Mouse (Mus musculus) gastrocnemius, postnatal 36 days (tissue): ENCODE measurements at regions not wholly inside any gene's neighbourhood (a gene's known extent, or its start where the extent isn't known, plus 50 kb on each side); places are given as distances from the start of the nearest gene placed in this dataset.
A peak's percentile ranks its signal among the peaks of the same experiment; 100 is the strongest.
"Not testable (repeated sequence)": the region's sequence is repeated elsewhere in the genome, so short reads cannot be mapped to it uniquely, and the experiment has no call there.

Experiments used
- DNase-seq, 2 experiments: peaks; one replicate each; pipeline ENCODE4 v3.0.0; 2022
- intact Hi-C: fragments of 180-260 bp; cut with DNase I; formaldehyde crosslinking; loops from one replicate; pipeline ENCODE4 v1.15.1; 2025

GRCm38 (mm10) chr10:119100511-119100910 is 139.3 kb downstream of the Cand1 start:
- DNase-seq, result no peak
- intact Hi-C loops, result no loop called here

DNA sequence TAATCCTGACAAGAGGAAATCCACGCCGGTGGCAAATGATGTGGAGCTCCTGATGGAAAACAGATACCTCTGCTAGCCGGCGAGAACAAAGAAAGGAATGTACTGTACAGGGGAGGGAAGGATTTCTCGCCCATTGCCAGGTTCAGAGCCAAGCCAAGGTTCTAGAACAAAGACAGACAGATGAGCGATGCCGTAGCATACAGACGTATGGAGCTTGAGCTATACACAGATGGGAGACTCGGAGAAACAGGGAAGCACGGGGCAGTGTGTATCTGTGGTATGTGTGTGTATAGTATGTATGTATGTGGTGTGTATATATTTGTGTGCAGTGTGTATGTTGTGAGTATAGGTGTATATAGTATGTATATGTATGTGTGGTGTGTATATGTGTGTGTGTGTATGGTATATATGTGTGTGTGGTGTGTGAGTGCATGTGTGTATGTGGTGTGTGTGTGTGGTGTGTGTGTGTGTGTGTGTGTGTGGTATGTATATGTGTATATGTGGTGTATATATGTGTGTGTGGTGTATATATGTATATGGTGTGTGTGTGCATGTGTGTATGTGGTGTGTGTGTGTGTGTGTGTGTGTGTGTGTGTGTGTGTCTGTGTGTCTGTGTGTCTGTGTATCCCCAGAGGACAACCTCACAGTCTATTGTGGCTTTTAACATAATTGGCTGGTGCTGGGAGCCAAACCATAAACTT is 140.6 kb downstream of the Cand1 start:
- intact Hi-C loops, result no loop called here

DNA sequence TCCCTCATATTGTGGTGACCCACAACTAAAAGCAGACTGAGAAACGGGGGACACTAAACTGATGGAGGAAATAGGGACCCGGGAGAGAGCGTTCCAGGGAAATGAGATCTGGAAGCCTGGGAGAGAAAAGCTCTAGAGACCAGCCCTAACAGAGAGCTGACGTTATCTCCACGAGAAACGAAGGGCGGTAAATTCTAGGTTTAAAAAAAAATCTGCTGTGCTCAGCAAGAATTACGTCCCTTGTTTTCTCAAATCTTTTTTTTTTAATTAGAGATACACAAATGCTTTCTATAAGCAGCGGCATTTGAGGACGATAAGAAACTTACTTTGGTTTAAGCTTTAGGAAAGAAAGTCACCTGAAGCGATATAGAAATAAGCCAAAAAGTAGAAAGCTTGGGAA is 145.7 kb downstream of the Cand1 start:
- intact Hi-C loops, result no loop called here
- no peak for DNase-seq

More for the DNA sequence above, 140.6 kb downstream of the Cand1 start:
- DNase-seq, result no peak

- intact Hi-C loops, result no loop called here
- no peak for DNase-seq
These were observed 152.0 kb downstream of the Cand1 start for GRCm38 (mm10) chr10:119087886-119088285.

GRCm38 (mm10) chr10:119087071-119087665 is 152.7 kb downstream of the Cand1 start:
- intact Hi-C loops, result no loop called here

GRCm38 (mm10) chr10:119086450-119086849 is 153.4 kb downstream of the Cand1 start:
- DNase-seq, result no peak

More at GRCm38 (mm10) chr10:119087071-119087665, 152.7 kb downstream of the Cand1 start:
- no peak for DNase-seq

GRCm38 (mm10) chr10:119083431-119083830 is 156.4 kb downstream of the Cand1 start:
- no peak for DNase-seq
- intact Hi-C loops, result no loop called here

More at GRCm38 (mm10) chr10:119086450-119086849, 153.4 kb downstream of the Cand1 start:
- intact Hi-C loops, result no loop called here

GRCm38 (mm10) chr10:119082861-119083260 is 157.0 kb downstream of the Cand1 start:
- intact Hi-C loops, result no loop called here
- DNase-seq, result no peak

DNA sequence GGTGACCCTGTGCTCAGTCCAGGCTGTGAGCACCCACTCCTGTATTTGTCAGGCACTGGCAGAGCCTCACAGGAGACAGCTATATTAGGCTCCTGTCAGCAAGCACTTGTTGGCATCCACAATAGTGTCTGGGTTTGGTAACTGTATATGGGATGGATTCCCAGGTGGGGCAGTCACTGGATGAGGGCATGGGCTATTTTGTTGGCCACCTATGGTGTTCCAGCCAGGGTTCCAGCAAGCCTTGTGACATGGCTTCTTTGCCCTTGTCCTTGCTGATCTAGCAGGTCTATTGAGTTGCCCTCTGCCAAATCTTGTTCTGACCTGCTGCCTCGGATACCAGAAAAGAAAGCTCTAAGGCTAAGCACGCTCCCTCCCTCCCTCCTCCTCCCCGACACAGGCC is 158.1 kb downstream of the Cand1 start:
- DNase-seq, intact Hi-C loops: not testable (repeated sequence)

GRCm38 (mm10) chr10:119076100-119076566 is 163.7 kb downstream of the Cand1 start:
- intact Hi-C loops, result loop anchor here (10.0 kb wide), 2 partner anchors 631 to 931 kb away; partner anchors contain the start of genes Ifng and Mdm1
- no peak for DNase-seq

GRCm38 (mm10) chr10:119074887-119075286 is 165.0 kb downstream of the Cand1 start:
- intact Hi-C loops, result loop anchor here (5.0 to 10.0 kb wide), 3 partner anchors 123 to 930 kb away; partner anchors contain the start of genes Ifng and Mdm1
- DNase-seq, result no peak

DNA sequence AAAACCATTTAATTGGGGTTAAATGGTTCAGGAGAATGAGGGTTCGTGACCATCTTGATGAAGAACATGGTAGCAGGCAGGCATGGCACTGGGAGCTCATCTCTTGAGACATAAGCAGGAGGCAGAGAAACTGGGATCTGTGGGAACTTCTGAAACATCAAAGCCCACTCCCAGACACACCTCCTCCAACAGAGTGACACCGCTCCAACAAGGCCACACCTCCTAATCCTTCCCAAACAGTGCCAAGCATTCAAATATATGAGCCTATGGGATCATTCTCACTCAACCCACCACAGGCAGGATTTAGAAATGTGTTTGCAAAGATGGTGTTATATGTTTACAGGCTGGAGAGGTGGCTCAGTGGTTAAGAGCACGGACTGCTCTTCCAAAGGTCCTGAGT is 165.9 kb downstream of the Cand1 start:
- intact Hi-C loops, result loop anchor here (5.0 to 10.0 kb wide), 3 partner anchors 122 to 929 kb away; partner anchors contain the start of genes Ifng and Mdm1
- DNase-seq, result no peak

- DNase-seq, result no peak
- intact Hi-C loops, result no loop called here
These were observed 170.4 kb downstream of the Cand1 start for GRCm38 (mm10) chr10:119069410-119069809.

GRCm38 (mm10) chr10:119067838-119068237 is 172.0 kb downstream of the Cand1 start:
- intact Hi-C loops, result no loop called here

GRCm38 (mm10) chr10:119067366-119067765 is 172.5 kb downstream of the Cand1 start:
- DNase-seq, result no peak
- intact Hi-C loops, result no loop called here

More at GRCm38 (mm10) chr10:119067838-119068237, 172.0 kb downstream of the Cand1 start:
- DNase-seq, result no peak

DNA sequence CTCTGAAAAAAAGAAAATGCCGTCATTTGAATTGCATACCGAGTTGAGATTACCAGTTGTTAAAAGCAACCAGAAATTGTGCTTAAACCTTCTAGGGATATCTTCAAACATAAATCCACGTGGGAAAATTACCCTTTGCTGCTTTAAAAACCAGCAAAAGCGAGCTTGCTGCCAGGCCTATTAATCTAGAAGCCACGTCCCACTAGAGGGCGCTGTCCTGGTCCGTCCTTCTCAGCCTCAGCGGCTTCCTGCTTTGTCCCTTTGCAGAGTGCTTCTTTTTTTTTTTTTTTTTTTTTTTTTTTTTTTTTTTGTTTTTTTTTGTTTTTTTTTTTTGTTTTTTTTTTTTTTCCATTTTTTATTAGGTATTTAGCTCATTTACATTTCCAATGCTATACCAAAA is 173.9 kb downstream of the Cand1 start:
- intact Hi-C loops, result loop anchor here (2.0 kb wide), 1 partner anchor 197 kb away; no protein-coding TSS in a partner anchor
- peak in 1 of 2 experiments; percentile 42 for DNase-seq

GRCm38 (mm10) chr10:119065133-119065817 is 174.6 kb downstream of the Cand1 start:
- intact Hi-C loops, result loop anchor here (2.0 kb wide), 1 partner anchor 196 kb away; no protein-coding TSS in a partner anchor

DNA sequence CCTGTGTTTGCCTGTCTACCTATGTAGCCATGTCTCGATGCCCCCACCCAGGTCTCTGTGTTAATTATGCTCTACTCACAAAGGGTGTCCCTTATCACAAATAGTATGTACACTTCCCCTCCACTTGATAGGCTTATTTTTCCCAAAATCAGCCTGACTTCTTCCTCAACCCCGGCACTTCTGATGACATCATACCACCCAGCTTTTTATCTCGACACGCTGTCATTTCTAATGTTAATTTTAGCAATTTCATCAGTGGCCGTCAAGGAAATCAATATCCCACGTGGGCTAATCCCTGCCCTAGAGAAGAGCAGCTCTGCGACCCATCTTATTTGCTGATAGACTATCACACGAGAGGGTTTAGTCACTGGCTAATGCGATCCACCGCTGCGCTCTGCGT is 175.6 kb downstream of the Cand1 start:
- intact Hi-C loops, result loop anchor here (2.0 to 5.0 kb wide), 2 partner anchors 47 to 195 kb away; no protein-coding TSS in a partner anchor
- no peak for DNase-seq

More at GRCm38 (mm10) chr10:119065133-119065817, 174.6 kb downstream of the Cand1 start:
- DNase-seq, result peak; percentile 45 to 46

DNA sequence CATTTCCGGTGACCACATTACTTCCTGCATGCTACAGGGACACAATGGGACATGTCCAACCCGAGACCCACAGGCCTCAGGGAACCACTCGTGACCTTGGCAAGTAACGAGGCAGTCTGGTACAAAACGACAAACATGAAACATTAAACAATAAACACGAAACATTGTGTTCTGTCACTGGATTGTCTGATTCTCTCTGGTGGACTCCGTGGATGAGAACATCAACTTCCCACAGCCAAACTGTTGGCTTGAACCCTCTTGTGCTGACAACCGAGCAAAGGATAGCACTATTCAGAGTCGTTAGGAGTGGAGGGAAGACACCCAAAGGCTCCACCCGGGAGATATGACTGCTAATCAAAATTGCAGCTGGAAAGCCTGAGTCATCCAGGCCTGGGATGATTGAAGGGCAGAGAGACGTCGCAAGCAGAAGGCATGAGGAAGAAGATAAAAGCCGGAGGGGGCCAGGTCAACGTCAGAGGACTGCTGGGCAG is 176.6 kb downstream of the Cand1 start:
- intact Hi-C loops, result loop anchor here (5.0 kb wide), 1 partner anchor 46 kb away; no protein-coding TSS in a partner anchor
- DNase-seq, result no peak

DNA sequence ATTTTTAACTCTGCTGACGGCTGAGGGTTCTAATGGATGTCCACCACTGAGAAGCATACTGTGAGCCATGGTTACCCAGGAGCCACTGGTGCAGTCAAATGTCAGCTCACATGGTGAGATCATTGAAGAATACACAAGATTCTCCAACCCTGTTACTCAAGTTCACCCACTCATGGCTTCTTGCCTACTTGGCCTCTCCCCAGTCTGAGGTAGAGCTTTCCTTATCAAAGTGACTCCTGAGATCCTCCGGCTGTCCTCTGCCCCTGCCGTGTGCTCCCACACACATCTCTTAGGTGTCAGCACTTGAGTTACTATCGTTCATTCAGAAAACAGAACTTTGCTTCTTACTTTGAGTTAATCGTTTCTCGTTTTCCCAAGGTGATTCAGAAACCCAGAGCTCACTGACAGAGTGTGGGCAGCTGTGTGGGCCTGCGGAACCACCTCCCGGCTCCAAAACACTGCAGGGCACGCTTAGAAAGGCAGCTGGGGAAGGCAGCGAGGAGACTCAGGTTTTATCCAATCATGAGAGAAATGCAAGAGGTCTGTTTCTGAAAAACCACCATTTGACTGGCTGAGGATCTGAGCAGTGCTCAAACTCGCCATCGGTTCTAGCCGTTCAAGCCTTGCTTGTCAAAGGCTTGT is 177.8 kb downstream of the Cand1 start:
- intact Hi-C loops, result loop anchor here (5.0 kb wide), 1 partner anchor 45 kb away; no protein-coding TSS in a partner anchor

More for the DNA sequence above, 177.8 kb downstream of the Cand1 start:
- no peak for DNase-seq
